Mouse (Mus musculus) erythroblast, embryonic 14.5 days (primary cell): Measurements from ENCODE around the gene Adam11.

Source experiments
- GATA1 ChIP-seq: IDR thresholded peaks from 2 replicates; pipeline ENCODE4 v1.6.1; 2012; ENCODE audit warnings: low read length, inconsistent platforms, mixed read lengths
- TAL1 ChIP-seq: IDR thresholded peaks from 3 replicates; pipeline ENCODE4 v1.6.1; 2012; ENCODE audit warnings: low read length, inconsistent platforms, mixed read lengths

DNA sequence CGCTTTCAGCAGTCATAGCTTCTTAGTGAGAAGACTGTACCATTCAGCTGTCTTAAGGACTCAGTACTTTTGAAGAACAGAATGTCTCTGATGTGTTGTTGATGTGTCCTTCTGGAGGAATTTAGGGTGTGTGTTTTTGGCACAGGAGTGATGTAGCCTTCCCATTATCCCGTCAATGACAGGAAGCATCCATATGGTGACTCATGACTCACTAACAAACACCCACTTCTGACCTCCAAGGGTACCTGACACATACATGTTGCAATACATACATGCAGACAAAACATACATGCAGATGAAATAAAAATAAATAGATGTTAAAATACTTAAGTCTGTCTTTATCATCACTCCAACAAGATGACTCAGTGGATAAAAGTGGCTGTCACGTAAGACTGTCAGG lies 31.4 kb upstream of the Adam11 start:
- TF ChIP-seq GATA1 (no peak), TAL1 (no peak)
